Mouse (Mus musculus): ENCODE results near the gene Rdh19. TPM values are rescaled to one million over a fixed set of nuclear protein-coding genes. Genes with fewer than 3 reads are reported as not detected.

Rdh19 gene
- polyA plus RNA-seq, 1 experiment from 2014 or later: not detected

- no peak overlapping the region for H3K9ac ChIP-seq (replicated peaks)
- no peaks in the 10 kb centered on the region for H3K27me3 ChIP-seq (replicated peaks)
- H3K4me2 ChIP-seq: no peak overlapping the region
- no peaks in the 10 kb centered on the region for H3K9me3 ChIP-seq (replicated peaks)
- H3K4me3 ChIP-seq (replicated peaks): no peak overlapping the region
- ATAC-seq (ENCODE audit: low FRiP score): no peak
- H3K36me3 ChIP-seq: no peaks in the 10 kb centered on the region
- peaks cover 3% of the 10 kb centered on the region; the same call in 1 of the 2 replicates for H3K4me1 ChIP-seq
- 64% methylated on average over 7 of the region's 7 CpGs for WGBS
- no peak overlapping the region for H3K27ac ChIP-seq (replicated peaks)
Measured at GRCm38 (mm10) chr10:127904718-127905446, 55.2 kb downstream of the Rdh19 start.

GRCm38 (mm10) chr10:127906138-127906537, 56.4 kb downstream of the Rdh19 start:
- H3K36me3 ChIP-seq: no peaks in the 10 kb centered on the region
- no peaks in the 10 kb centered on the region for H3K27me3 ChIP-seq (replicated peaks)
- H3K9me3 ChIP-seq (replicated peaks): no peaks in the 10 kb centered on the region
- H3K4me2 ChIP-seq: no peak overlapping the region
- no peak overlapping the region for H3K27ac ChIP-seq (replicated peaks)
- no peak overlapping the region for H3K4me3 ChIP-seq (replicated peaks)
- WGBS: 43% methylated on average over 2 of the region's 2 CpGs
- H3K9ac ChIP-seq (replicated peaks): no peak overlapping the region
- H3K4me1 ChIP-seq: peaks cover 3% of the 10 kb centered on the region; the same call in 1 of the 2 replicates
- no peak for ATAC-seq (ENCODE audit: low FRiP score)

GRCm38 (mm10) chr10:127907386-127907951, 57.7 kb downstream of the Rdh19 start:
- ATAC-seq (ENCODE audit: low FRiP score): no peak
- no peak overlapping the region for H3K9ac ChIP-seq (replicated peaks)
- no peaks in the 10 kb centered on the region for H3K9me3 ChIP-seq (replicated peaks)
- no peaks in the 10 kb centered on the region for H3K27me3 ChIP-seq (replicated peaks)
- H3K36me3 ChIP-seq: no peaks in the 10 kb centered on the region
- no peak overlapping the region for H3K4me2 ChIP-seq
- H3K4me3 ChIP-seq (replicated peaks): no peak overlapping the region
- H3K4me1 ChIP-seq: peaks cover 3% of the 10 kb centered on the region; the same call in 1 of the 2 replicates
- H3K27ac ChIP-seq (replicated peaks): no peak overlapping the region

Other genes with a start within 250 kb of the Rdh19 start
- 102 and 108 TPM in 2 replicates for gene Lrp1, start 228.8 kb upstream of the Rdh19 start, polyA plus RNA-seq (2015; fragmentation: Nextera tagmentation; extraction: Ambion mirVana)
- 5.0 and 11.5 TPM in 2 replicates for gene Stat6, start 206.9 kb upstream of the Rdh19 start, polyA plus RNA-seq (2015; fragmentation: Nextera tagmentation; extraction: Ambion mirVana)
- gene Nemp1, start 183.0 kb upstream of the Rdh19 start, polyA plus RNA-seq (2015; fragmentation: Nextera tagmentation; extraction: Ambion mirVana): 3.4 and 4.7 TPM in 2 replicates
- 2.5 and 4.8 TPM in 2 replicates for gene Nab2, start 181.4 kb upstream of the Rdh19 start, polyA plus RNA-seq (2015; fragmentation: Nextera tagmentation; extraction: Ambion mirVana)
- 1.2 and 2.1 TPM in 2 replicates for gene Myo1a, start 144.8 kb upstream of the Rdh19 start, polyA plus RNA-seq (2015; fragmentation: Nextera tagmentation; extraction: Ambion mirVana)
- 0.56 and 0.75 TPM in 2 replicates for gene Tac2, start 125.5 kb upstream of the Rdh19 start, polyA plus RNA-seq (2015; fragmentation: Nextera tagmentation; extraction: Ambion mirVana)
- 2.4 and 2.8 TPM in 2 replicates for gene Zbtb39, start 110.4 kb upstream of the Rdh19 start, polyA plus RNA-seq (2015; fragmentation: Nextera tagmentation; extraction: Ambion mirVana)
- gene Gpr182, start 98.2 kb upstream of the Rdh19 start, polyA plus RNA-seq (2015; fragmentation: Nextera tagmentation; extraction: Ambion mirVana): 0.90 and 1.3 TPM in 2 replicates
- not detected in 2 replicates for gene Rdh1, start 90.2 kb upstream of the Rdh19 start, polyA plus RNA-seq (2015; fragmentation: Nextera tagmentation; extraction: Ambion mirVana)
- gene Rdh16f1, start 90.1 kb upstream of the Rdh19 start, polyA plus RNA-seq (2015; fragmentation: Nextera tagmentation; extraction: Ambion mirVana): not detected in 2 replicates
- 0.09 and 0.27 TPM in 2 replicates for gene Rdh9, start 73.5 kb upstream of the Rdh19 start, polyA plus RNA-seq (2015; fragmentation: Nextera tagmentation; extraction: Ambion mirVana)
- gene Rdh16, start 48.8 kb upstream of the Rdh19 start, polyA plus RNA-seq (2015; fragmentation: Nextera tagmentation; extraction: Ambion mirVana): 0.05 and 0.09 TPM in 2 replicates
- gene Rdh16f2, start 16.5 kb downstream of the Rdh19 start, polyA plus RNA-seq (2015; fragmentation: Nextera tagmentation; extraction: Ambion mirVana): not detected in 2 replicates
- gene Rdh7, start 38.9 kb downstream of the Rdh19 start, polyA plus RNA-seq (2015; fragmentation: Nextera tagmentation; extraction: Ambion mirVana): not detected in 2 replicates
- 0.06 TPM in 1 of 2 replicates, not detected in the other for gene Sdr9c7, start 48.6 kb downstream of the Rdh19 start, polyA plus RNA-seq (2015; fragmentation: Nextera tagmentation; extraction: Ambion mirVana)
- not detected in 2 replicates for gene Hsd17b6, start 157.7 kb downstream of the Rdh19 start, polyA plus RNA-seq (2015; fragmentation: Nextera tagmentation; extraction: Ambion mirVana)
- 33.7 and 45.5 TPM in 2 replicates for gene Prim1, start 165.2 kb downstream of the Rdh19 start, polyA plus RNA-seq (2015; fragmentation: Nextera tagmentation; extraction: Ambion mirVana)
- 484 and 547 TPM in 2 replicates for gene Naca, start 185.6 kb downstream of the Rdh19 start, polyA plus RNA-seq (2015; fragmentation: Nextera tagmentation; extraction: Ambion mirVana)
- gene Ptges3, start 209.0 kb downstream of the Rdh19 start, polyA plus RNA-seq (2015; fragmentation: Nextera tagmentation; extraction: Ambion mirVana): 394 and 409 TPM in 2 replicates
- 2,338 and 2,396 TPM in 2 replicates for gene Atp5b, start 233.3 kb downstream of the Rdh19 start, polyA plus RNA-seq (2015; fragmentation: Nextera tagmentation; extraction: Ambion mirVana)
- 7.4 and 8.9 TPM in 2 replicates for gene Baz2a, start 241.6 kb downstream of the Rdh19 start, polyA plus RNA-seq (2015; fragmentation: Nextera tagmentation; extraction: Ambion mirVana)

Data from neural tube, embryonic 15.5 days (tissue).